Mouse (Mus musculus) liver, embryonic 11.5 days (tissue): ENCODE results near the gene Smyd2. TPM values are rescaled to one million over a fixed set of nuclear protein-coding genes. Genes with fewer than 3 reads are reported as not detected.
A peak's percentile ranks its signal among the peaks of the same experiment; 100 is the strongest.

Experiments used
- ATAC-seq: fragments of 200-750 bp; cut with Nextera tagmentation; replicated peaks from 2 replicates; pipeline ENCODE4 v1.8.0; 2017; ENCODE audit warnings: moderate number of reproducible peaks, mild to moderate bottlenecking, moderate TSS enrichment, moderate library complexity; ENCODE audit not compliant: low FRiP score
- DNase-seq: peaks from one replicate; pipeline ENCODE4 v3.0.0-alpha.2; 2017; ENCODE audit warnings: low spot score
- H3K27ac ChIP-seq: fragments of 300-500 bp; sonication (generic); 2 replicates; pipeline ENCODE4 v1.5.1; 2014; ENCODE audit warnings: mild to moderate bottlenecking, low read depth, low read length, control low read depth
- H3K27me3 ChIP-seq: fragments of 300-500 bp; sonication (generic); replicated peaks from 2 replicates; pipeline ENCODE4 v1.6.1; 2014; ENCODE audit warnings: low read length, mixed read lengths; ENCODE audit not compliant: control insufficient read depth, insufficient read depth
- H3K36me3 ChIP-seq: fragments of 300-500 bp; sonication (generic); 2 replicates; pipeline ENCODE4 v1.6.1; 2014; ENCODE audit warnings: mild to moderate bottlenecking, low read length, moderate library complexity, mixed read lengths; ENCODE audit not compliant: control insufficient read depth, insufficient read depth
- H3K4me1 ChIP-seq: fragments of 300-500 bp; sonication (generic); replicated peaks from 2 replicates; pipeline ENCODE4 v1.6.1; 2014; ENCODE audit warnings: low read length, mixed read lengths; ENCODE audit not compliant: control insufficient read depth, insufficient read depth
- H3K4me2 ChIP-seq: fragments of 300-500 bp; sonication (generic); 2 replicates; pipeline ENCODE4 v1.6.1; 2014; ENCODE audit warnings: mild to moderate bottlenecking, control low read depth, moderate library complexity
- H3K4me3 ChIP-seq: fragments of 300-500 bp; sonication (generic); 2 replicates; pipeline ENCODE4 v1.5.1; 2014; ENCODE audit warnings: low read depth, low read length, control low read depth
- H3K9ac ChIP-seq: fragments of 300-500 bp; sonication (generic); 2 replicates; pipeline ENCODE4 v1.6.1; 2014; ENCODE audit warnings: low read depth, low read length, control low read depth
- H3K9me3 ChIP-seq: fragments of 300-500 bp; sonication (generic); 2 replicates; pipeline ENCODE4 v1.6.1; 2016; ENCODE audit warnings: low read length, inconsistent platforms, mixed read lengths; ENCODE audit not compliant: control insufficient read depth
- WGBS: fragments of 180-500 bp; shearing (Covaris S2); extraction: QIAGEN DNeasy Blood & Tissue Kit; methylation state at CpG from one replicate; pipeline ENCODE4 v1.1.7; 2014; 5-methylcytosine and 5-hydroxymethylcytosine counted together
- polyA plus RNA-seq: library from polyadenylated mRNA; unstranded; fragments of >200 nt; fragmentation: Nextera tagmentation; extraction: Ambion mirVana; gene quantifications from 2 replicates; pipeline ENCODE4 v1.2.1, GENCODE M21; 2014

Gene Smyd2
- polyA plus RNA-seq, 1 experiment from 2014 or later = 75.7 TPM

DNA sequence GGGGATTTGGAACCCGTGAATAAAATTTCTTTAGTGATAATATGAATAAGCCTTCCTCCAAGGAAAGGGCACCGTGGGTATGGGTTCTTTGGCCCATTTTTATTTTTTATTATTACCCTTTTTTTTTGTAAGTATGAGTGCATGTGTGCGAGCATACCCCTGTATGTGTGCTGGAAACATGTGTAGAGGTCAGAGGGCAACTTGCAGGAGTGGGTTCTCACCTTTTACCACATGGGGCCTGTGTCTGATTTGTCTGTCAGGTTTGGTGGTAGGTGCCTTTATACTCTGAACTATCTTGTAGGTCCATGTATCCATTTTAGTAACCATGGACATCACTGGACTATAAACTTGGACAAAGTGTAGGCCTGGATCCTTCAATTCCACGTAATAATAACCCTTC, 994 bp upstream of the Smyd2 start:
- 86% methylated on average over 4 of the region's 4 CpGs for WGBS
- H3K4me2 ChIP-seq = no peak overlapping the region; the same call in 1 of the 2 replicates
- no peak for ATAC-seq
- no peaks in the 10 kb centered on the region for H3K9me3 ChIP-seq
- H3K36me3 ChIP-seq = no peaks in the 10 kb centered on the region
- H3K27me3 ChIP-seq = no peaks in the 10 kb centered on the region
- no peak overlapping the region for H3K9ac ChIP-seq
- no peak overlapping the region for H3K4me3 ChIP-seq
- H3K27ac ChIP-seq = no peak overlapping the region
- H3K4me1 ChIP-seq = peaks cover 11% of the 10 kb centered on the region
- no peak for DNase-seq

DNA sequence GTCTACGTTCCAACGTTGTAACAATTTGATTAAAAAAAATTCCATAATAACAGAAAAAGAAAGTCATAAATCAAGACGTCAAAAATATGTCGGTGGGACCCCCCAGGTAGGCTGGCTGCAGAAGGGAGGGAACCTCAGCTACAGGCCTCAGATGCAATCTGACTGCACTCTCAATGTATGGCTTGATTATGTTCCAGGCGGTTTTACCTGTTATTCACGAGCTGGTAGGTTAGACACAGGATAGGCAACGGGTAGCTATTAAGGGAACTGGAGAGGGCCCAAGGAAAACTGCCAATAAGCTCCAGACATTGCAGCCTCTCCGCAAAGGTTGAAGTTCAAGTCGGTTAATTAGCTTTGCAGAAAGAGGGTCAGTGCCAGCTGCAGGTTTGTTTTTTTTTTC, 558 bp upstream of the Smyd2 start:
- peak overlapping the region; percentile 87 for H3K4me2 ChIP-seq
- no peaks in the 10 kb centered on the region for H3K9me3 ChIP-seq
- WGBS = 30% methylated on average over 9 of the region's 9 CpGs
- H3K27me3 ChIP-seq = no peaks in the 10 kb centered on the region
- peaks cover 11% of the 10 kb centered on the region for H3K4me1 ChIP-seq
- H3K4me3 ChIP-seq = peak overlapping the region; percentile 86
- DNase-seq = no peak
- ATAC-seq = 0 out of 2 replicates have a peak, but pooled peaks have one; percentile 13
- H3K27ac ChIP-seq = no peak overlapping the region
- no peaks in the 10 kb centered on the region for H3K36me3 ChIP-seq
- peak overlapping the region; percentile 90; the same call in 1 of the 2 replicates for H3K9ac ChIP-seq

DNA sequence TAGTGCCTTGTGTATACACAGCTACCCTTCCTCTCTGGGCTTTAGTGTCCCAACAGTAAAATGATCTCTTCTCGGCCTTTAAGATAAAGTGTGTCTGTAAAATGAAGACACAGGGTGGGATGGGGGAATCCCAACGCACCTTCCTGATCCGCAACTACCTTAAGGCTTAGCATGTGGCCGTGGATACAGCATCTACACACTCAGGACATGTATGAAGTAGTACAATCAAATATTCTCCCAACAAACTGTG, 670 bp downstream of the Smyd2 start:
- H3K4me1 ChIP-seq = peaks cover 16% of the 10 kb centered on the region

GRCm38 (mm10) chr1:189920701-189921567, 1.2 kb downstream of the Smyd2 start:
- H3K4me3 ChIP-seq = peak overlapping the region; percentile 86
- DNase-seq (no peak), ATAC-seq (peak; percentile 42; the same call in 1 of the 2 replicates)
- H3K9ac ChIP-seq = peak overlapping the region; percentile 90
- 40% methylated on average over 28 of the region's 28 CpGs for WGBS
- peak overlapping the region; percentile 87 for H3K4me2 ChIP-seq
- H3K27ac ChIP-seq = no peak overlapping the region; the same call in 1 of the 2 replicates
- H3K36me3 ChIP-seq = no peaks in the 10 kb centered on the region
- no peaks in the 10 kb centered on the region for H3K9me3 ChIP-seq
- H3K4me1 ChIP-seq = peaks cover 16% of the 10 kb centered on the region
- no peaks in the 10 kb centered on the region for H3K27me3 ChIP-seq

More for the DNA sequence above, 670 bp downstream of the Smyd2 start:
- DNase-seq (no peak), ATAC-seq (no peak; the same call in 1 of the 2 replicates)
- peak overlapping the region; percentile 90 for H3K9ac ChIP-seq
- peak overlapping the region; percentile 87 for H3K4me2 ChIP-seq
- no peaks in the 10 kb centered on the region for H3K27me3 ChIP-seq
- WGBS = 4% methylated on average over 4 of the region's 4 CpGs
- H3K27ac ChIP-seq = no peak overlapping the region; the same call in 1 of the 2 replicates
- peak overlapping the region; percentile 86 for H3K4me3 ChIP-seq
- H3K9me3 ChIP-seq = no peaks in the 10 kb centered on the region
- no peaks in the 10 kb centered on the region for H3K36me3 ChIP-seq

- Histone ChIP-seq H3K4me1 (peaks cover 16% of the 10 kb centered on the region), H3K4me3 (no peak overlapping the region), H3K36me3 (no peaks in the 10 kb centered on the region), H3K9ac (no peak overlapping the region), H3K9me3 (no peaks in the 10 kb centered on the region), H3K4me2 (no peak overlapping the region), H3K27ac (no peak overlapping the region), H3K27me3 (no peaks in the 10 kb centered on the region)
- DNase-seq (no peak), ATAC-seq (no peak)
- WGBS = 85% methylated on average over 3 of the region's 3 CpGs
Observed at GRCm38 (mm10) chr1:189919756-189920155, 2.4 kb downstream of the Smyd2 start.

GRCm38 (mm10) chr1:189917126-189917500, 5.0 kb downstream of the Smyd2 start:
- no peaks in the 10 kb centered on the region for H3K9me3 ChIP-seq
- H3K36me3 ChIP-seq = no peaks in the 10 kb centered on the region
- no peak overlapping the region for H3K27ac ChIP-seq
- peaks cover 16% of the 10 kb centered on the region for H3K4me1 ChIP-seq
- no peak overlapping the region for H3K4me3 ChIP-seq
- no peak for ATAC-seq
- H3K9ac ChIP-seq = no peak overlapping the region
- WGBS = 56% methylated on average over 4 of the region's 4 CpGs
- no peaks in the 10 kb centered on the region for H3K27me3 ChIP-seq
- no peak for DNase-seq
- no peak overlapping the region for H3K4me2 ChIP-seq

GRCm38 (mm10) chr1:189916422-189917125, 5.6 kb downstream of the Smyd2 start:
- WGBS = 71% methylated on average over 10 of the region's 10 CpGs
- no peak overlapping the region for H3K4me2 ChIP-seq
- no peaks in the 10 kb centered on the region for H3K27me3 ChIP-seq
- no peak overlapping the region for H3K4me3 ChIP-seq
- peaks cover 16% of the 10 kb centered on the region for H3K4me1 ChIP-seq
- H3K9me3 ChIP-seq = no peaks in the 10 kb centered on the region
- no peak overlapping the region for H3K27ac ChIP-seq
- ATAC-seq (no peak), DNase-seq (no peak)
- H3K36me3 ChIP-seq = no peaks in the 10 kb centered on the region
- H3K9ac ChIP-seq = no peak overlapping the region

GRCm38 (mm10) chr1:189913093-189913760, 8.9 kb downstream of the Smyd2 start:
- Histone ChIP-seq H3K4me2 (no peak overlapping the region), H3K9me3 (no peaks in the 10 kb centered on the region), H3K27ac (no peak overlapping the region), H3K36me3 (peaks cover 4% of the 10 kb centered on the region; the same call in 1 of the 2 replicates), H3K4me1 (peaks cover 9% of the 10 kb centered on the region; the same call in 1 of the 2 replicates), H3K9ac (no peak overlapping the region), H3K4me3 (no peak overlapping the region), H3K27me3 (no peaks in the 10 kb centered on the region)
- ATAC-seq = no peak
- DNase-seq = no peak
- 87% methylated on average over 21 of the region's 21 CpGs for WGBS
